Mouse (Mus musculus) hindbrain, embryonic 12.5 days (tissue): ENCODE measurements around the gene Cnn2. TPM values are rescaled to one million over a fixed set of nuclear protein-coding genes. Genes with fewer than 3 reads are reported as not detected.
A peak's percentile ranks its signal among the peaks of the same experiment; 100 is the strongest.

ENCODE experiments used
- ATAC-seq: fragments of 200-750 bp; cut with Nextera tagmentation; 2 replicates; pipeline ENCODE4 v1.8.0; 2017; ENCODE audit warnings: moderate TSS enrichment; ENCODE audit not compliant: low FRiP score
- H3K27ac ChIP-seq: fragments of 300-500 bp; sonication (generic); 2 replicates; pipeline ENCODE4 v1.5.1; 2016; ENCODE audit warnings: mild to moderate bottlenecking
- H3K27me3 ChIP-seq: fragments of 300-500 bp; sonication (generic); 2 replicates; pipeline ENCODE4 v1.6.1; 2016; ENCODE audit warnings: mild to moderate bottlenecking
- H3K36me3 ChIP-seq: fragments of 300-500 bp; sonication (generic); 2 replicates; pipeline ENCODE4 v1.6.1; 2016; ENCODE audit warnings: mild to moderate bottlenecking
- H3K4me1 ChIP-seq: fragments of 300-500 bp; sonication (generic); 2 replicates; pipeline ENCODE4 v1.6.1; 2016
- H3K4me2 ChIP-seq: fragments of 300-500 bp; sonication (generic); replicated peaks from 2 replicates; pipeline ENCODE4 v1.6.1; 2016; ENCODE audit warnings: mild to moderate bottlenecking
- H3K4me3 ChIP-seq: fragments of 300-500 bp; sonication (generic); 2 replicates; pipeline ENCODE4 v1.5.1; 2016; ENCODE audit warnings: mild to moderate bottlenecking
- H3K9ac ChIP-seq: fragments of 300-500 bp; sonication (generic); 2 replicates; pipeline ENCODE4 v1.6.1; 2016; ENCODE audit warnings: mild to moderate bottlenecking, moderate library complexity
- H3K9me3 ChIP-seq: fragments of 300-500 bp; sonication (generic); replicated peaks from 2 replicates; pipeline ENCODE4 v1.6.1; 2016; ENCODE audit warnings: mild to moderate bottlenecking
- WGBS: fragments of 180-500 bp; shearing (Covaris S2); methylation state at CpG from one replicate; pipeline ENCODE4 v1.1.7; 2016; 5-methylcytosine and 5-hydroxymethylcytosine counted together
- polyA plus RNA-seq: library from polyadenylated mRNA; unstranded; fragments of >200 nt; fragmentation: Nextera tagmentation; extraction: Ambion mirVana; gene quantifications from 2 replicates; pipeline ENCODE4 v1.2.1, GENCODE M21; 2016

The Cnn2 gene
- polyA plus RNA-seq, 1 experiment from 2014 or later: 178 TPM

DNA sequence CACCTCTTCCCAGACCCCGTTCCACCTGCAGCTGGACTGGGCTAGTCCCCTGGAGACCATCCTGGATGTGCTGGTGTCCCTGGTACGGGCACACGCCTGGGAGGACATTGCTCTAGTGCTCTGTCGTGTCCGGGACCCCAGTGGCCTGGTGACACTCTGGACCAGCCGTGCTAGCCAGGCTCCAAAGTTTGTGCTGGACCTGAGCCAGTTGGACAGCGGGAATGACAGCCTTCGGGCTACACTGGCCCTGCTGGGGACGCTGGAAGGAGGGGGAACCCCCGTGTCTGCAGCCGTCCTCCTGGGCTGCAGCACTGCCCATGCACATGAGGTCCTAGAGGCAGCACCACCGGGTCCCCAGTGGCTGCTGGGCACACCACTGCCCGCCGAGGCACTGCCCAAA lies 15.6 kb upstream of the Cnn2 start:
- Histone ChIP-seq H3K4me3 (no peak overlapping the region), H3K9ac (no peak overlapping the region), H3K4me1 (peaks cover 5% of the 10 kb centered on the region), H3K36me3 (peaks cover 42% of the 10 kb centered on the region), H3K27ac (no peak overlapping the region), H3K27me3 (peaks cover 52% of the 10 kb centered on the region), H3K4me2 (no peak overlapping the region), H3K9me3 (no peaks in the 10 kb centered on the region)
- ATAC-seq: no peak
- 63% methylated on average over 14 of the region's 14 CpGs for WGBS

DNA sequence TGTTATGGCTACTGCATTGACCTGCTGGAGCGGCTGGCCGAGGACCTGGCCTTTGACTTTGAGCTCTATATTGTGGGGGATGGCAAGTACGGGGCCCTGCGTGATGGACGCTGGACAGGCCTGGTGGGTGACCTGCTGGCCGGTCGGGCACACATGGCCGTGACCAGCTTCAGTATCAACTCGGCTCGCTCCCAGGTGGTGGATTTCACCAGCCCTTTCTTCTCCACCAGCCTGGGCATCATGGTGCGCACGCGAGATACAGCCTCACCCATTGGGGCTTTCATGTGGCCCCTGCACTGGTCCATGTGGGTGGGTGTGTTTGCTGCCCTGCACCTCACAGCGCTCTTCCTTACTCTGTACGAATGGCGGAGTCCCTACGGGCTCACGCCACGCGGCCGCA lies 14.3 kb upstream of the Cnn2 start:
- WGBS: 90% methylated on average over 21 of the region's 21 CpGs
- Histone ChIP-seq H3K9me3 (no peaks in the 10 kb centered on the region), H3K27ac (no peak overlapping the region), H3K9ac (no peak overlapping the region), H3K4me2 (no peak overlapping the region), H3K4me3 (no peak overlapping the region), H3K36me3 (peaks cover 48% of the 10 kb centered on the region), H3K27me3 (peaks cover 44% of the 10 kb centered on the region), H3K4me1 (peaks cover 5% of the 10 kb centered on the region)
- ATAC-seq: no peak

DNA sequence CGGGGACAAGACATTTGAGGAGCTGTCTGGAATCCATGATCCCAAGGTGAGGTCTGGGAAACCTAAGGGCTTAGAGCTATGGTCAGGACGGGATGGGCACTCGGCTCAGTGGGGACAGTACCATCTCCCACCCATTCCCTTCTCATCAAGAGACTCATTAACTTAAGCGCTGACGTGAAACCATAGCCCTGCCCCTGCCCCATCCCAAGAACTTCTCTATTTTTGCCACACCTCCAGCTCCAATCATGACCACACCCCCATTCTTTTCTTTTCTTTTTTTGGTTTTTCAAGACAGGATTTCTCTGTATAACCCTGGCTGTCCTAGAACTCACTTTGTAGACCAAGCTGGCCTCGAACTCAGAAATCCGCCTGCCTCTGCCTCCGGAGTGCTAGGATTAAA lies 13.7 kb upstream of the Cnn2 start:
- Histone ChIP-seq H3K27ac (no peak overlapping the region), H3K4me3 (no peak overlapping the region), H3K36me3 (peaks cover 52% of the 10 kb centered on the region), H3K9ac (no peak overlapping the region), H3K9me3 (no peaks in the 10 kb centered on the region), H3K4me2 (no peak overlapping the region), H3K4me1 (peaks cover 5% of the 10 kb centered on the region), H3K27me3 (peaks cover 39% of the 10 kb centered on the region)
- no peak for ATAC-seq
- WGBS: 90% methylated on average over 8 of the region's 8 CpGs

- Histone ChIP-seq H3K4me3 (no peak overlapping the region), H3K36me3 (peaks cover 55% of the 10 kb centered on the region), H3K27ac (no peak overlapping the region), H3K4me1 (peaks cover under 1% of the 10 kb centered on the region), H3K9me3 (no peaks in the 10 kb centered on the region), H3K9ac (no peak overlapping the region), H3K27me3 (peaks cover 23% of the 10 kb centered on the region), H3K4me2 (no peak overlapping the region)
- 90% methylated on average over 25 of the region's 28 CpGs for WGBS
- ATAC-seq: no peak
Observed at GRCm38 (mm10) chr10:79976071-79976721, 12.2 kb upstream of the Cnn2 start.

- Histone ChIP-seq H3K4me3 (no peak overlapping the region), H3K4me1 (peaks cover 3% of the 10 kb centered on the region), H3K4me2 (no peak overlapping the region), H3K9me3 (no peaks in the 10 kb centered on the region), H3K36me3 (peaks cover 56% of the 10 kb centered on the region), H3K27ac (no peak overlapping the region), H3K27me3 (peaks cover 18% of the 10 kb centered on the region), H3K9ac (no peak overlapping the region)
- WGBS: 73% methylated on average over 25 of the region's 36 CpGs
- ATAC-seq: no peak
Observed at GRCm38 (mm10) chr10:79976722-79977107, 11.7 kb upstream of the Cnn2 start.

DNA sequence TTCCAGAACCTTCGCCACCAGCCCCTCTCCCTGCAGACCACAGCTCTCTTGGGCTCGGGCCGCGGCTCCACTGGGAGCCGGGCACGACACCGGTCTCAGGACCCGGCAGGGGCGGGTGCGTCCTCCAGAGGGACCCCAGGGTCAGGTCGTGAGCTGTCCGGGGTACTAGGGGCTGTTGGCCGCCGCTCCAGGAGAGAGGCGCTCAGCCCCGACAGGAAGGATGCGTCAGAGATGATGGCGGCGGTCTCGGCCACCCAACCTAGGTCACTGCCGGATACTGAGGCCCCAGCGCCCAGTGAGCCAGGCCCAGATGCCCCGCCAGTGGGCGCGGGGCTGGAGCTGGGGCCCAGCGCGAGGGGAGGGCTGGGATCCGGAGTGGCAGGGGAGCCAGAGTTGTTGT lies 11.1 kb upstream of the Cnn2 start:
- ATAC-seq: no peak
- no peak overlapping the region for H3K27ac ChIP-seq
- H3K36me3 ChIP-seq: peaks cover 56% of the 10 kb centered on the region
- H3K9me3 ChIP-seq: no peaks in the 10 kb centered on the region
- no peak overlapping the region for H3K9ac ChIP-seq
- H3K4me3 ChIP-seq: no peak overlapping the region
- H3K4me2 ChIP-seq: no peak overlapping the region
- peaks cover 6% of the 10 kb centered on the region for H3K4me1 ChIP-seq
- 83% methylated on average over 28 of the region's 28 CpGs for WGBS
- H3K27me3 ChIP-seq: peaks cover 12% of the 10 kb centered on the region

GRCm38 (mm10) chr10:79978061-79978460 lies 10.3 kb upstream of the Cnn2 start:
- peaks cover 6% of the 10 kb centered on the region for H3K27me3 ChIP-seq
- no peak overlapping the region for H3K27ac ChIP-seq
- no peak overlapping the region for H3K4me2 ChIP-seq
- no peak for ATAC-seq
- WGBS: 96% methylated on average over 21 of the region's 21 CpGs
- H3K4me3 ChIP-seq: no peak overlapping the region
- H3K9me3 ChIP-seq: no peaks in the 10 kb centered on the region
- peaks cover 13% of the 10 kb centered on the region for H3K4me1 ChIP-seq
- H3K9ac ChIP-seq: no peak overlapping the region
- peaks cover 56% of the 10 kb centered on the region for H3K36me3 ChIP-seq

- Histone ChIP-seq H3K36me3 (peaks cover 50% of the 10 kb centered on the region), H3K27me3 (no peaks in the 10 kb centered on the region; the same call in 1 of the 2 replicates), H3K4me1 (peaks cover 19% of the 10 kb centered on the region), H3K27ac (no peak overlapping the region), H3K9ac (no peak overlapping the region), H3K4me3 (no peak overlapping the region), H3K9me3 (no peaks in the 10 kb centered on the region), H3K4me2 (no peak overlapping the region)
- no peak for ATAC-seq
- WGBS: 95% methylated on average over 22 of the region's 22 CpGs
Observed at GRCm38 (mm10) chr10:79979401-79980155, 8.8 kb upstream of the Cnn2 start.

DNA sequence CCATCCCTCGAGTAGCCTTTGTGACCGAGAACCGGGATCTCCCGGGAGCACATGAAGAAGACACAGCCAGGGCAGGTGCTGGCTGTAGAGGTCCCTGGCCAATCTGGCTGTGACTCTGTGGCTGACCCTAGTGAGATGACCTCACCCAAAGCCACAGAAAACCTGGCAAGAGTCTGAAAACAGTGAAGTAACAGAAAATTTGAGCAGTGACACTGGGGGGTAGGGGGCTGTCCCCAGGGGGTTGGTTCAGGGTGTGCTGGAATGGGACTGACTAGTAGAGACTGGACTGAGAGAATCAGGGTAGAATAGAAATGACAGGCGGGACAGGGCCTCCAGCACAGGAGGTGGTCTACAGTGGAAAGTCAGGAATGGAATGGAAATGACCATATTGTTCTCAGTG lies 5.2 kb upstream of the Cnn2 start:
- WGBS: 73% methylated on average over 5 of the region's 5 CpGs
- H3K36me3 ChIP-seq: peaks cover 17% of the 10 kb centered on the region
- peaks cover 32% of the 10 kb centered on the region for H3K4me1 ChIP-seq
- peaks cover 17% of the 10 kb centered on the region for H3K27me3 ChIP-seq
- H3K9ac ChIP-seq: peak overlapping the region; percentile 91
- peak overlapping the region; percentile 74 for H3K4me3 ChIP-seq
- no peaks in the 10 kb centered on the region for H3K9me3 ChIP-seq
- peak overlapping the region; percentile 94 for H3K4me2 ChIP-seq
- no peak for ATAC-seq
- no peak overlapping the region for H3K27ac ChIP-seq

DNA sequence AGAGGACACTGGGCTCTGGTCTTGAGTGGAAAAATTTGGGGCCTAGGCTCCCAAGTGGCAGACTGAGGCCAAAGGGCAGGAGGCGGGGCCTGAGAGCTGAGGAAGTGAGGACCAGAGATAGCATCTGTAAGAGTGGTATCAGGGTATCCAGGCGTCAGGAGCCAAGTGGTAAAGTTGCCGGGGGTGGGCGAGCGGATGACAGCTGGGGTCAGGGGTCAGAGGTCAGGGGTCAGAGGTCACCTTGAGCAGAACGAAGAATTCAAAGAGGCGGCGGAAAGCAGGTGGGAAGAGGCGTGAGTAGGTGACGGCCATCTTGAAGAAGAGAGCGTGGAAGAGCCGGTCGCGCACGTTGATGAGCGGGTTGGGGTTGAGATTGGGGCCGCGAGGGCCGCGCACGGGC lies 4.7 kb upstream of the Cnn2 start:
- no peaks in the 10 kb centered on the region for H3K9me3 ChIP-seq

GRCm38 (mm10) chr10:79984195-79984816 lies 4.1 kb upstream of the Cnn2 start, which contains the start of gene Tmem259:
Gene Tmem259, minus strand, starts transcription at chr10:79984330.
- Histone ChIP-seq H3K4me3 (peak within 1 kb of the TSS; percentile 74), H3K4me2 (peak within 1 kb of the TSS; percentile 94), H3K27ac (peak within 1 kb of the TSS; percentile 95), H3K9me3 (no peaks in the 10 kb centered on the region), H3K4me1 (peaks cover 36% of the 10 kb centered on the region), H3K36me3 (peaks cover 6% of the 10 kb centered on the region), H3K27me3 (peaks cover 28% of the 10 kb centered on the region), H3K9ac (peak within 1 kb of the TSS; percentile 91)
- ATAC-seq: peak; percentile 82
- WGBS: 1% methylated on average over 49 of the region's 49 CpGs

More for the DNA sequence above, 4.7 kb upstream of the Cnn2 start:
- peak overlapping the region; percentile 95 for H3K27ac ChIP-seq
- WGBS: under 1% methylated on average over 21 of the region's 21 CpGs
- H3K4me1 ChIP-seq: peaks cover 35% of the 10 kb centered on the region
- H3K9ac ChIP-seq: peak overlapping the region; percentile 91
- H3K4me3 ChIP-seq: peak overlapping the region; percentile 74
- H3K36me3 ChIP-seq: peaks cover 13% of the 10 kb centered on the region
- H3K27me3 ChIP-seq: peaks cover 21% of the 10 kb centered on the region
- peak overlapping the region; percentile 94 for H3K4me2 ChIP-seq
- ATAC-seq: peak; percentile 4

DNA sequence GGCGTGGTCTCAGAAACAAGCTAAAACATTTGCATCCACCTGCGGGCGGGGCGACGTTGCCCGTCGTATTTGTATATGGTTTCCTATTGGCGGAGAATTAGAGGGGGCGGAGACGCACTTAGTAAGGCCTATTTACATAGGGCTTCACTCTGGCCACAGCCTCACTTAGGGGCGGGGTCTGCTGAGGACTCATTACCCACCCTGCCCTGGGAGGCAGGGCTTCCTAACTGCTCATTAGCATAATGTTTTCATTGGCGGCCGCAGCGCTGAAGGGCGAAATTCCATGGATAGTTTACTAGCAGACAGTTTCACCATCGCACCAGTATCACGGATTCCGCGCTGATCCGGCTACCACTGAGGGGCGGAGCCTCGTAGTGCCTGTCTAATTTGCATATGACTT lies 3.5 kb upstream of the Cnn2 start:
- peak; percentile 94 for ATAC-seq
- H3K4me1 ChIP-seq: peaks cover 40% of the 10 kb centered on the region
- H3K9me3 ChIP-seq: no peaks in the 10 kb centered on the region
- H3K4me3 ChIP-seq: peak overlapping the region; percentile 74
- peaks cover 4% of the 10 kb centered on the region; the same call in 1 of the 2 replicates for H3K36me3 ChIP-seq
- H3K27me3 ChIP-seq: peaks cover 33% of the 10 kb centered on the region
- peak overlapping the region; percentile 94 for H3K4me2 ChIP-seq
- peak overlapping the region; percentile 95 for H3K27ac ChIP-seq
- peak overlapping the region; percentile 64 for H3K9ac ChIP-seq
- under 1% methylated on average over 22 of the region's 22 CpGs for WGBS
